In the genomic region with DNA sequence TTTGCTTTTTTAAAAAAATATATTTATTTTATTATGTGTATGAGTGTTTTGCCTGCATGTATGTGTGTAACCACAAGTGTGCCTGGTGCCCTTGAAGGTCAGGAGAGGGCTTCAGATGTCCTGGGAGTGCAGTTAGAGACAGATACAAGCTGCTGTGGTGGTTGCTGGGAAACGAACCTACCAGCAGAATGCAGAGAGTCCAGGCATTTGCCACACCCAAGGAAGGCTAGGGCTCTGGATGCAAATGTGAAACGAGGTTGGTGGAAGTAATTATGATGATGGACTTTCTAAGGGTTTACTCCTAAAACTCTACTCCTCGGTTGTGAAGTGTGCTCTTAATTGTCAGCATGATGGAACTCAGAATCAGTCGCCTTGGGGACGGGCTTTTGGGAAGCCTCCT, we compare ENCODE assay signal across 11 mouse cellular contexts. TPM values are rescaled to one million over a fixed set of nuclear protein-coding genes. Genes with fewer than 3 reads are reported as not detected.
DNase-seq lines count a peak whose midpoint lies in the region; ATAC-seq and TF ChIP-seq lines count a peak whose summit lies in the region.
"Had no signal": no experiment of that assay in that cellular context is flagged by ENCODE, and none has a peak within 500 bp of the region (broad histone marks: within the 10 kb centered on the region; RNA-seq: fewer than 3 reads in every experiment).

No protein-coding gene starts in this region.

- intact Hi-C loops in heart, postnatal 25 days (cut with DNase I): loop anchor here (5.0 to 10.0 kb wide), 2 partner anchors 163 to 300 kb away; a partner anchor contains a TSS
- intact Hi-C loops in gastrocnemius, adult 2 months (cut with DNase I): loop anchor here (5.0 to 10.0 kb wide), 2 partner anchors 163 to 300 kb away; a partner anchor contains a TSS

- H3K9me3 ChIP-seq in stomach, embryonic 14.5 days (ENCODE audit: control insufficient read depth, low read depth, low read length): no peaks in the 10 kb centered on the region
- no peaks in the 10 kb centered on the region for H3K9me3 ChIP-seq in stomach, postnatal 0 days (ENCODE audit: control insufficient read depth, low read length)

- peak; percentile 74 for DNase-seq in heart, adult 11 months
- DNase-seq in heart, postnatal 25 days (ENCODE audit: low spot score): no peak
- DNase-seq in stomach, postnatal 0 days (ENCODE audit: low spot score): no peak
- peak; percentile 18 for DNase-seq in liver
- DNase-seq in frontal cortex, postnatal 10 days (ENCODE audit: low spot score in 2 of 2): no peak
- no peak for DNase-seq in embryo, embryonic 10 days (ENCODE audit: low spot score)
- no peak for DNase-seq in gastrocnemius, adult 2 months
- DNase-seq: adrenal gland, adult 2 months; cerebellum, postnatal 36 days; kidney, adult 2 months had no signal

- H3K27ac ChIP-seq in stomach, embryonic 14.5 days (ENCODE audit: low read length): no peak overlapping the region
- no peak overlapping the region for H3K27ac ChIP-seq in stomach, postnatal 0 days (replicated peaks)
- no peak overlapping the region for H3K27ac ChIP-seq in gastrocnemius, adult 2 months

- H3K4me1 ChIP-seq in stomach, embryonic 14.5 days (ENCODE audit: control insufficient read depth, insufficient read depth, low read length): peaks cover 13% of the 10 kb centered on the region; the same call in 1 of the 2 replicates
- no peaks in the 10 kb centered on the region for H3K4me1 ChIP-seq in stomach, postnatal 0 days (replicated peaks; ENCODE audit: control insufficient read depth, insufficient read depth)

- no peak overlapping the region for H3K4me3 ChIP-seq in stomach, embryonic 14.5 days (ENCODE audit: low read depth, low read length)
- no peak overlapping the region for H3K4me3 ChIP-seq in stomach, postnatal 0 days (ENCODE audit: low read depth, low read length)
- H3K4me3 ChIP-seq in gastrocnemius, adult 2 months: no peak overlapping the region

- no peak for ATAC-seq in stomach, embryonic 14.5 days (ENCODE audit: insufficient number of reproducible peaks, insufficient read depth, low FRiP score, low read depth)
- no peak for ATAC-seq in stomach, postnatal 0 days (ENCODE audit: low FRiP score, low TSS enrichment)

- TF ChIP-seq CTCF in stomach, postnatal 0 days (IDR thresholded peaks at IDR 0.05; ENCODE audit: low read depth): no peak
- TF ChIP-seq CTCF in gastrocnemius, adult 2 months (IDR thresholded peaks at IDR 0.05): no peak

- H3K4me2 ChIP-seq in stomach, embryonic 14.5 days (replicated peaks; ENCODE audit: low read depth, low read length): peak overlapping the region; percentile 73; the same call in 1 of the 2 replicates
- no peak overlapping the region for H3K4me2 ChIP-seq in stomach, postnatal 0 days (replicated peaks; ENCODE audit: low read depth)

- H3K27me3 ChIP-seq in stomach, embryonic 14.5 days (ENCODE audit: control insufficient read depth, insufficient read depth, low read length): no peaks in the 10 kb centered on the region
- no peaks in the 10 kb centered on the region for H3K27me3 ChIP-seq in stomach, postnatal 0 days (ENCODE audit: control insufficient read depth, insufficient read depth, low read length)

- no peak overlapping the region for H3K9ac ChIP-seq in stomach, embryonic 14.5 days (replicated peaks; ENCODE audit: low read depth, low read length)
- no peak overlapping the region for H3K9ac ChIP-seq in stomach, postnatal 0 days (ENCODE audit: low read length)

- WGBS in stomach, embryonic 14.5 days: 74% methylated on average over 5 of the region's 5 CpGs
- 69% methylated on average over 5 of the region's 5 CpGs for WGBS in stomach, postnatal 0 days

- TF ChIP-seq EP300 in stomach, postnatal 0 days (optimal IDR thresholded peaks at IDR 0.05): no peak

- H3K36me3 ChIP-seq in stomach, embryonic 14.5 days (ENCODE audit: control insufficient read depth, insufficient read depth, low read length): no peaks in the 10 kb centered on the region
- no peaks in the 10 kb centered on the region for H3K36me3 ChIP-seq in stomach, postnatal 0 days (ENCODE audit: control insufficient read depth, insufficient read depth, low read length)

RNA-seq across cellular contexts. Expression of a gene that starts 1.4 kb away (rescaled TPM):
- total RNA-seq in heart, postnatal 25 days (2021): 100 to 1,000 TPM; 144 to 145 TPM
- polyA plus RNA-seq in stomach, embryonic 14.5 days (2014; fragmentation: Nextera tagmentation; extraction: Ambion mirVana): 49.0 and 51.4 TPM in 2 replicates
- polyA plus RNA-seq in stomach, postnatal 0 days (2015; fragmentation: Nextera tagmentation; extraction: Ambion mirVana): 14.6 and 15.9 TPM in 2 replicates
- total RNA-seq in gastrocnemius, adult 2 months (2021): 10 to 100 TPM; 61.7 to 84.8 TPM

Comparison
In these comparisons a context has a peak if more than half of its experiments do, and no peak if none do; other contexts are left out.
1. DNase-seq: peak in heart, adult 11 months (single experiment) and liver (single experiment); none in heart, postnatal 25 days (single experiment), stomach, postnatal 0 days (single experiment), frontal cortex, postnatal 10 days (0 of 2), embryo, embryonic 10 days (single experiment) and gastrocnemius, adult 2 months (single experiment).